Mouse (Mus musculus) megakaryocyte progenitor cell, adult 5-6 weeks (primary cell): ENCODE data around the gene Cactin. TPM values are rescaled to one million over a fixed set of nuclear protein-coding genes. Genes with fewer than 3 reads are reported as not detected.

Experiments
- ATAC-seq: replicated peaks from 2 replicates; pipeline ENCODE4 v1.8.0; 2016; ENCODE audit warnings: mild to moderate bottlenecking, moderate TSS enrichment, inconsistent platforms; ENCODE audit not compliant: poor library complexity
- total RNA-seq, 2 experiments: library from RNA; stranded (forward) in 1 of 2; stranded (reverse) in 1 of 2; fragments of 157-497, 149-512 nt in 1 of 2; fragments of 200-1000 nt in 1 of 2; gene quantifications; 2 replicates each; pipeline versions ENCODE4 v1.2.3 to v1.2.4; 2015 to 2017

Cactin gene
- total RNA-seq, 2 experiments from 2014 or later: 7.6 to 32.7 TPM

DNA sequence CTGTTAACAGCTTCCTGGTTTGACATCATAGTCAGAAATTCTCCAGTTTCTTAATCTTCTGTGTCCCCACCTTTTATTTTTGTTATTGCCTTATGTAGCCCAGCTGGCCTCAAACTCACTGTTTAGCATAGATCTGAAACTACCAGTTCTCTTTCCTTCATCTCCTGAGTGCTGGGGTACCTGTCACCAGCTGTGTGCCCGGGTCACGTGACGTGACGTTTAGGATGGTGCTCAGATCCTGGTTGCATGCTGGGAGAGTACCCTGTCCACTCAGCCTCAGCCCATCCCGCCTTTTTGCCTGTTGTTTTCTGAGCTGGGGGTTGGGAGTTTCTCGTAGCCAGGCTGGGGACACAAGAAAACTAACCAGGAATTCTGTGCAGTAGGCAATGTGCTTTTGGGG, 23.7 kb upstream of the Cactin start:
- ATAC-seq: no peak

DNA sequence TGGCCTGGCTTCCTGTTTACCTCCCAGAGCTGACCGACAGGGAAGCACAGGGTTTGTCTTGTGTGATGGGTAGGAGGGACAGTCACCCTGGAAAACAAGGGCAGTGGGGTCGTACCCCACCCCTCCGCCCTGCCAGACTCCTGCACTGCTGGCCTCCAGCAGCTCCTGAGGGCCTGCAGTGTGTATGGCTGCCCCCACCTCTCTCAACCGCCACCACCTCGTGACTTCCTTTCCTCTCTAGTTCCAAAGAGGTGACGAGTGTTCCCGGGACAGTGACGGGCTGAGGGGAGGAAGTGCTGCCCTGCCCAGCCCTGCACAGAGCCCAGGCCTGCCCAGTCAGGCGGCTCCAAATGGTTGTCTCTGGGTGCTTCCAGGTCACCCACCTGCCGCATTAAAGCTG, 23.1 kb upstream of the Cactin start:
- ATAC-seq: peak; percentile 57

DNA sequence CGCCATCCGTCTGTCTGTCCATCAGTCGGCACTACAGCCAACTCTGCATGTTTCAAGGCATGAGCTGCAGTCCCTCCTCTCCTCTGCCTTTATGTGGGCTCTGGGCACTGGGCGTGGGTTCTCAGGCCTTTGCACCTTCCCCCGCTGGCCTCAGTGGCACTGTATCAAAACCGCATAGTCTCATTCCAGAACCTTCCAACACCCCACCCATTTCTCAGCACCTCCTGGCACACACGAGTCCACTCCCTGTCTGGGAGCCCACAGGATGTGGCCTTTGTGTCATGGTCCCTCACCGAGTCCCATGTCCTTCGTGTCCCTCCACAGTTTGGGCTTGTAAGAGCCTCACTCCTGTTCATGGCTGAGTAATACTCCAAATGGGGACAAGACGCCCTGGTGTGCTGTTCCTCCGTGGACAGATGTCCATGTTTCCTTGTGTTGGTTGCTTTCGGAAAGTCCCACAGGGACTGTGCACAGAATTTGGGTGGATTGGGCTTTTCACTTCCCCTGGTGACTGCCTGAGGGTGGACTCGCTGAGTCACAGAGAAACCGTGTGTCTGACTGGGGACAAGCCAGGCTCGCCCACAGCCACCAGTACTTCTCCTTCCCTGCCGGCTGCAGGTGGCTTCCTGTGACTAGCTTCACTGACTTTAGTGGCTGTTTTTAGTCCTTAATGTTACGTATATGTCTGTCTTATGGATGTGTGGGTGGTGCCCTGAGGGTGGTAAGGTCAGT, 22.4 kb upstream of the Cactin start:
- ATAC-seq: peak; percentile 58

DNA sequence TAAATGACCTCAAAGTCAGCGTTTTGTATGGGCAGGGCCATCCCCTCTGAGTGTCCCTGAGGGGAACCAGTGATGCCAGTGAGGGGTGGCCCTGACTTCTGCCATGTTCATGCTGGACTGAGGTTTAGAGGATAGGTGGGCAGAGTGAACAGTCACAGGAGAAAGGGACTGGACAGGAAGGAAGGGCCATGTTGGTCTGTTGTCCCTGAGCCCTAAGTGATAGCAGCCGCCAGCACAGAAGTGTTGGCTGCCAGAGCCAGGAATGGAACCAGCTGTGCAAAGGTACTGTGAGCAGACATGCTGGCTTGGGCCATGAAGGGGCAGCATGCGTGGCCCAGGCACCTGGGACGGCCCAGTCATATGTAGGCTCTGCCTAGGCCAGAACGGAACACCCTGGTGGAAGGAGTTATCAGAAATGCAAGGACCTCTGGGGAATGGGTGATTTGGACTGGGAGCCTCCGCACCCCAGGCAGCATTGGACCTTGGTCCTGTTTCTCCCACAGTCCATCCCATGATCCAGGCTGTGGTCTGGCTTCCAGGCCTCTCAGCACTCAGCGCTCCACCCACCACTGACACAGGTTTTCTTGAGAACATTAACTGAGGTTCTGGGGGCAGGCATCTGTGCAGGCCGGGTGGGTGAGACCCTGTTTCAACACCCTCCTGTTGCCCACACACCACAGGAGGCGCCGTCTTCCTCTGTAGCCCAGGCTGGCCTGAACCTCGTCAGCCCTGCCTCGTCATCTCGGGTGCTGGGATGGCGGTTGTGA, 21.1 kb upstream of the Cactin start:
- ATAC-seq: no peak

DNA sequence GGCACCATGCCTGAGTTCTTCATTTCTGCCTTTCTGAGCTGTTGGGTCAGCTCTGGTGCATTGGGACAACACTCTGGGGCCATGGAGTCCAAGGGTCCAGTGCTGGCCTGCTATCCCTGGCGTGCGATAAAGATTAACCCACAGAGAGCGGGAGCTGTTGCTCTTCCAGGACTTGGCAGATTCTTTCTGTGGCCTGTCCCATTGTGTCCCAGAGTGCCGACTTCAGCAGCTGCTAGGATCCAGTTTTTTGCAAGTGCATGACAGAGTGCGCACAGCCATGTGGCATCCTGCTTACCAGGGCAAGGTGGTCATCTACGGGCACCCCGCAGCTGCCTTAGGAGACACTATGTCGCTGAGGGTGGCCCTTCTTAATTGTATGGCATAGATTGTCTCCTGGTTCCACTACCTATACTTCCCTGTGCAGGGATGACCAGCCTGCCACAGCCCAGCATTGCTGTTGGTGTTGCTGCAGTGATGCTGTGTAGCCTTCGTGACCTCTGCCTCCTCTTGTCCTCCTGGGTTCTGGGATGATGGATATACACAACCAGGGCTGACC, 20.5 kb upstream of the Cactin start:
- no peak for ATAC-seq

DNA sequence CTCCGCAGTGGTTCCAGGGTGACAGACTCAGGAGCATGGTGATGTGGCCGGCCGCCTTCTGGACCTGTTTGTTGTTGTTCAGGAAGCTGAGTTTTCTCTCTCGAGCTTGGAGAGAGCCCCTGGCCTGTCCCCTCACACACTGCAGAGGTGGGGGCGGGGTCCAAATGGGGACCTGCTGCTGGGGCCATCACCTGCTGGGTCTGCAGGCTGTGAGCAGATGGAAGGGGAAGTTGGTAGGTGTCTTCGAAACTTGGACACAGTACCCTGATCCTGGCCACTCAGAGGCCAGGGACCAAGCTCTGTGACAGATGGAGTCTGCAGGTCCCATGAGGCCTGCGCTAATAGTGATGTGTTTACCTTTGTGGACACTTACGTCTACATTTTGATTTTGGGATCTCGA, 19.6 kb upstream of the Cactin start:
- no peak for ATAC-seq

DNA sequence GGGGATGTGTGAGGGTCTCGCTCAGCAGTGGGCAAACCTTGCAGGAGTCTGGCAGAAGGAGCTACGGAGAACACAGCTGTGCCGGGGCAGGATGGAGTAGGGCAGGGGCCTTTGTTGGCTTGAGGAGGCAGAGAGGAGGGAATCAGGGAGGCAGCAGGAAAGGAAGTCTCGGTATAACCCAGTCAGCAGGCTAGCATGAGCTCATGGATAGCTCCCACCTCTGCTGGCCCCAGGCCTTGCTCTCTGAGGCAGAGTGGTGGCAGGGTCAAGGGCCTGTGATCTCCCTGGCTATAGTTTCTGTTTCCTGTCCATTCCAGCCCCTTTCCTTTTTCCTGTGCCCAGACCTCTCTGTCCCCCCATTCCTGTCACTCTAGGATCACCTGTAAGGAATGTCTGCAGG, 18.6 kb upstream of the Cactin start:
- no peak for ATAC-seq

DNA sequence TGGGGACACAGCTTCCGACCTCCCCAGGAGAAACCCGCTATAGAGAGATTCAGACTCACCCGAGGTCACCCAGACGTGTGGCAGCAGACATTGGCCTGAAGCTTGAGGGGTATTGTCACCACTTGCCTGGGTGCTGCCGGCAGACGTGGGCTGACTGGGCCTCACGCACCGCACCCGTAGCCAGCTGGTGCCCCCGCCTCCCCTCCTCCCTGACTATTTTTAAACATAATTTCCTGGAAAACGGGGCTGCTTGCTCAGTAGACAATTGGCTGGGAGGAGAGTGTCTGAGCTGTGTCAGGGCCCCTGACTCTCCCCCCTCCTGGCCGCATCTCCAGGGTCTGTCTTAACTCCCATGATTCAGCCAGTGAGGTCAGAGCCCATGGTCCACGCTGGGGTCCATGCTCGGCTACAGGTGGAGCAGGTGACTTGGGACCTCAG, 18.1 kb upstream of the Cactin start:
- ATAC-seq: no peak

DNA sequence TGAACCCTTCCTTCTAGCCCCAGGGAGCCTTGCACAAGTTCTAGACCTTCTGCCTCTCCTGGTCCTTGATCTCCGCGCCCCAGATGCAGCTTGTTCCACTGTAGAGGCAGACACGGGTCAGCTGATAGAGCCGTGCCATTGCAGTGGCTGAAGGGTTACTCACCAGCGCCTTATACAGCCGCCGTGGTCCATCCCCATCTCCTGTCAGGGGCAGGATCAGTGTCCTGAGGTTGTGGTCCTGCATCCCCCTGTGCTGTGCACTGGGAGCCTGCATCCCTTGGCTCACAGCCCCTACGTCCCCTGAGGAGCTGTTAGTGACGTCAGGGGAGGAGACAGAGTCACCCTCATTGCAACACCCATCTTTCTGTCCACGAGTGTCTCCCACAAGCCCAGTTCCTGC, 17.6 kb upstream of the Cactin start:
- peak; percentile 30 for ATAC-seq

DNA sequence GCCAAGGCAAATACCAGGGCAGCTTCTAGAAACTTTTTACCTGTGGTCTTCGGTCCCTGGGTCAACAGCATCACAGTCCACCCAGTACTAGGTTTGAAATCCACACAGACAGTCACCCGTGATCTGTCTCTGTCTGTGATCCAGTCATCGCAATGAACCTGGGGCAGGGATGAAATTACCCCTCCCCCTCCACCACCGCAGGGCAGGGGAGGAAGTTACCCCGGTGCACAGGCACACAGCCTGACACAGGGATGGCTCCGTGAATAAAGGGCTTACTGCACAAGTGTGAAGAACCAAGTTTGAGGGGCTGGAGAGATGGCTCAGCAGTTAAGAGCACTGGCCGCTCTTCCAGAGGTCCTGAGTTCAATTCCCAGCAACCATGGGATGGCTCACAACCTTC, 17.1 kb upstream of the Cactin start:
- 0 out of 2 replicates have a peak, but pooled peaks have one; percentile 24 for ATAC-seq

DNA sequence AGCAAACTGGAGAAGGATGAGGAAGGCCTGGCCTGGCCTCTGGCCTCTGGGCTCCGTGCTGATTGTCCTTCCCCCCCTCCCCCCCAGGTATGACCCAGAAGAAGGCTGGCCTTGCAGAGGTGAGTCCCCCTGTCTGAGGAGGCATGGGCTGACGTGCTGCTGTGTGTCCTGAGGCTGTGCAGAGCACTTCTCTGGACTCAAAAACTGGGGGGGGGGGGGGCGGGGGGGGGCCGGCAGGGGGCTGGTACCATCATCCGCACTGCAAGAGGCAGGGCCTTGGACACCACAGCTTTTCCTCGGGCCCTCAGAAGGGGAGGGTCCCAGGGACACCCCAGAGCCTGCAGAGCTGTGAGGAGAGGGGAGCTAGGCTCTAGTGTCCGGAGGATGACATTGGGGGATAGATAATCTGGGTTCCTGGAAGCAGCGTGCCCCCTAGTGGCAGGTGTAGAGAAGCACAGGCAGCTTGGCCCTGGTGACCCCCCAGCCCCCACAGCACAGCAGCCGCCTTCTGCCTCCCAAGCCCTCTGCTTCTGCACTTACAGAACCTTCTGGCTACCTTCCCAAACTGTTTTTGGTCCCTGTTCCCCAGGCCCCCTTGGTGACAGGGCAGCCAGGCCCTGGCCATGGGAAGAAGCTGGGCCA, 16.2 kb upstream of the Cactin start:
- ATAC-seq: peak; percentile 84

DNA sequence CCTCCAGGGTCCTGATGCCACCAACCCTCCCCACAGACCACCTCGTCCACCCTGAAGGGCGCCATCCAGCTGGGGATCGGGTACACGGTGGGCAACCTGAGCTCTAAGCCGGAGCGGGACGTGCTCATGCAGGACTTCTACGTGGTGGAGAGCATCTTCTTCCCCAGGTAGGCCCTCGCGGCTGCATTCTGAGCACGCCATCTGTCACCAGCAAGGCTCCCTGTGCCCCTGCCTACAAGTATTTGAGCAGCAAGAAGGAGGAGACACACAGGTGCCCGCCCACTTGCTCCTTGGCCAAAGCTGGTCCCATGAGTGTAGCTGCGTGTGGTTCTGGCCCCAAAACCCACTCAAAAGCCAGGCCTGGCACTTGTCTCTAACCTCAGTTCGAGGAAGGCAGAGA, 15.2 kb upstream of the Cactin start:
- no peak for ATAC-seq

DNA sequence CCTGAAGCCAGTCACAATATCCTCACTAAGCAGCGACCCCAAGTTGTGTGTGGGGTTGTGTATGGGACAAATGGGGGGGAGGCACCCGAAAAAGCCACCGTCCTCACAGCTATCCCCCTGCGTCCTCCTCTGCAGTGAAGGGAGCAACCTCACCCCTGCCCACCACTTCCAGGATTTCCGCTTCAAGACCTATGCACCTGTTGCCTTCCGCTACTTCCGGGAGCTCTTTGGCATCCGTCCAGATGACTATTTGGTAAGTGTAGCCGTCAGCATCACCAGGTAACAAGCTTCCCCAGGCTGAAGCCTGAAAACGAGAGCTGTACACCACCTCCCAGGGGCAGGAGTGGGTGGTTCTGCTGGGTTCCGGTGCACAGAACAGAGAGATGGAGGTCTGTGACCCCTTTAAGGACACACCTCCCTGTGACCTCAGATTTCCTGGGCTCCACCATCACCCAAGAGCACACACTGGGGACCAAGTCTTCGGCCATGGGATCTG, 14.7 kb upstream of the Cactin start:
- ATAC-seq: no peak

DNA sequence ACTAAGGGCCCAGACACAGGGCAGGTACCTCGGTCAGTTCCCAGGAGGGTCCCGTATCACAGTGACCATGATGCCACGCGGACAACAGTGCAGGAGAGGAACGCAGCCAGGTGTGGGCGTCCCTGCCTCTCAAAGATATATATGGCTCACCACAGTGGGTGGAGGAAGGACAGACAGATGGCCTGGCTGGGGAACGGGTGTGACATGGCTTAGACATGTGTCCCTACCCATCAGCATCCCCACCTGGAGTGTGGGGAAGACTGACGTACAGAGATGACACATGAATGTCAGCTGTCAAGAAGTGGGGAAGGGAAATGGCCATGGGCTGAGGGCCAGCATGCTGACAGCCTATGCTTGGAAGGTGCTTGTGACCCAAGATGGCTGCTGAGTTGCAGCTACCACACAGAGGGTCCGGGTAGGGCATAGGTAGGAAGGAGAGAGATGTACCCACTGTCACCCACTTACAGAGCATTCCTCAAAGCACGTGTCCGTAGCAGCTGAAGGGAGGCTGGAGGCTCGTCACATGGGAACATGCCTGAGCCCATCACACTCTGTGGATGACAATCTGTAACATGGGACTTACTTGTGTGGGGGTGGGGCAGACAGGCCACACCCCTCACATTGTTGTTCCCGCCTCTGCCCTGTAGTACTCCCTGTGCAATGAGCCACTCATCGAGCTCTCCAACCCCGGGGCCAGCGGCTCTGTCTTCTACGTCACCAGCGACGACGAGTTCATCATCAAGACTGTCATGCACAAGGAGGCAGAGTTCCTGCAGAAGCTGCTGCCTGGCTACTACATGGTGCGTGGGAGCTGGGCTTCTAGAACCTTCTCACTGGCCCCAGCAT, 13.8 kb upstream of the Cactin start:
- no peak for ATAC-seq

DNA sequence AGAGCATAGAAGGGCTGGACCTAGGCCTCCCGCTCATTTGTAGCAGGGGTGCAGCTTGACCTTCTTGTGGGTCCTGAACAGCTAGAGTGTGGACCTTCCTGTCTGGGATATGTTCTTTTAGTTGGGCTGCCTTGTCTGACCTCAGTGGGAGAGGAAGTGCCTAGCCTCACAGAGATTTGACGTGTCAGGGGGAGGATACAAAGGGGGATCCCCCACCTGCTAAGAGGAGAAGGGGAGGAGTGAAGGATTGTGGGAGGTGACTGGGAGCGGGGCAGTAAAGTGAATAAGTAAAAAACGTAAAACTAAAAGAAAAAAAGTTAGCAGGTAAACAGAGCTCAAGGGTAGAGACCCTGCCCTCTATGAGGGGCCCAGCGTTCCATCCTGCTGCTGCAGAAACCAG, 11.3 kb upstream of the Cactin start:
- ATAC-seq: no peak

DNA sequence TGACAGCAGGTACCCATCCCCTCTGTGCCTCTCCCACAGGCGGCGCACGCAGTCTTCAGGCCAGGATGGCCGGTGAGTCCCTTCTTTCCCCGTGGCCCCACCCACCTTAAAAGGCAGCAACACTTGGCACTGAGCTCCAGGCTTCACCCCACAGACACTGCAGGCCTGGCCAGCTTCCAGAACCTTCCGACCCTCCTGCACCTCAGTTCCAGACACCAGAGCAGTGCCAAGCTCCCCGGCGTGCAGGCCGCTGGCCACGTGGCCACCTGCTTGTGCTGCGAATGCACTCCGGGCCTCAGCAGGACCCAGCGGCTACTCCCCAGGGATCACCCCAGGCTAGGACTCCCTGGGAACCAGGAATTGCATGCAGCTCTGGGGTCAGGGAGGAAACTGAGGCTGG, 7.3 kb upstream of the Cactin start:
- no peak for ATAC-seq

DNA sequence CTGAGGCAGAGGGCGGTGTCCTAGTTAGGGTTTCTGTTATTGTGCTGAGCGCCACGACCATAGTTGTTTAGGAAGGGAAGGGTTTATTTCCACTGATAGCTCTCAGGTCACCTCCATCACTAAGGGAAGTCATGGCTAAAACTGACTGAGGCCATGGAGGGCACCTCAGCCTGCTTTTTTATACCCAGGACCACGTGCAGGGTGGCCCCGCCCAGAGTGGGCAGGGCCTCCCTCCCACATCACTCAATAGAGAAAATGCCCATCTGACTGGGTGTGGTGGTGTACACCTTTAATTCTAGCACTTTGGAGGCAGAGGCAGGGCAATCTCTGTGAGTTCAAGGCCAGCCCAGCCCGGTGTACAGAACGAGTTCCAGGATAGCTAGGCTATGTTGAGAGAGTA, 6.7 kb upstream of the Cactin start:
- ATAC-seq: no peak

DNA sequence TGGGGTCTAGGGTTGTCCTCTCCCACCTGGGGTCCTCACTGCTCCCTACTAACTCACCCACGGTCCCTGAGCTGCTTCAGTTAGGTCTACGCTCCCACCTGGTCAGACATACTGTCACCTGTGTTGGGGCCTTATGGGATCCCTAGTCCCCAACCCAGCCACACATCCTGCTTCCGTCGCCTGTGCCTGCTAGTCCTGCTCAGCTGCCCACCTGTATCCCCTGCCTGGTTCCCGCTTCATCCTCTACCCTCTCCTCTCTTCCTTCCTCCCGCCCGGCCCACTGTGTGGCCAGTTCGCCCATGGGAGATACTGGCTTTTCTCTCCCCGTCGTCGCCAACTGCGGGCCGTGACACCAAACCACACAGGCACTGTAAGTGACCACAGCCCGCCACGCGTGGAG, 5.3 kb upstream of the Cactin start:
- no peak for ATAC-seq

DNA sequence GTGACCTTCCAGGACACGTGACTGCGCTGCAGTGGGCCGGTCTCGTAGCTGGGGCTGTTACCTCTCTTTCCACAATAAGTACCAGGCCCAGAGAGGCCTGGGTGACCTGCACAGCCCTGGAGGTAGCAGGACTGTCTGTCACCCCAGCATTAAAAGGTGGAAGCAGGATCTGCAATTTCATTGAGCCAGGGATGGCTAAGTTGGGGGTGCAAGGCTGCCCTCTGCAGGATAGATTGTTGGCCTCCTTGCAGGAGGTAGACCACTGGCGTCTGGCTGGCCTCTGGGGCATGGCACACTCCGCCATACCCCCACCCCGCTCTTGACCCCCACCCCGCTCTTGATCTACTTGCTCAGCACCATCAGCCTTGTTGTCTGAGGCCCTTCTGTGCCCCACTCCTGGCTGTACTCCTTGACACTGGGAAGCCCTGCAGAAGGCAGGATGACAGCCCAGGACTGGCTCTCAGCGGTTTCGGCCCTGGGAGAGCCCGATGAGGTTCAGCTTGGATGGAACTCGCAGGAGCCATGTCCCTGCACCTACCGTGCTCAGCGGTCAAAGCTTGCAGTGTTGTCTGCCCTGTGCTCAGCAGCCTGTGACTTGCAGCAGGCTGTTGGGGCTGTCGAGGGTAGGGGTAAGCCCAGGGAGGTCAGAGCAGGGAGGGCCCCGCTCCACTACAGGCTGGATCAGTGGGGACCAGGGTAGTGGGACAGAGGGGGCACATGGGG, 4.4 kb upstream of the Cactin start:
- no peak for ATAC-seq

DNA sequence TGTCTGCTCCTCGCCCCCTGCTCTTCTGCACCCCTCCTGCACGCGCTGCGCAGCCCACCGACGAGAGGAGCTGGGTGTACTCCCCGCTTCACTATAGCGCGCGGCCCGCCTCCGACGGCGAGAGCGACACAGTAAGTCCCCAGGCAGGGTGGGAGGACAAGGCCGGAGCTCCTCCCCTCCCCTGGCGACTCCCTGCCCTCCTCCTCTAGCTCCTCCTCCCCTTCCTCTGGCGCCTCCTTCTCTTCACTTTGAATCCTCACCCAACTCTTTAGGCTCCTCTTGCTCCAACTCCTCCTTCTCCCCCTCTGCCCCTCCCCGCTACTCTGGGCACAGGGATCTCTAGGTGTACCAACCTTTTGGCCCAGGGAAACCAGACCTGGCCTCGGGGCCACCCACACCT, 3.6 kb upstream of the Cactin start:
- peak; percentile 16 for ATAC-seq
